ENCODE assay signal across 8 mouse cellular contexts in genomic region chr13:4776855-4777254, GRCm38 (mm10).
A peak's percentile ranks its signal among the peaks of the same experiment; 100 is the strongest.
DNase-seq lines count a peak whose midpoint lies in the region; ATAC-seq and TF ChIP-seq lines count a peak whose summit lies in the region.
"Had no signal": no experiment of that assay in that cellular context is flagged by ENCODE, and none has a peak within 500 bp of the region (broad histone marks: within the 10 kb centered on the region; RNA-seq: fewer than 3 reads in every experiment).

No protein-coding gene starts in this region.

- intact Hi-C loops in gastrocnemius, adult 2 months (cut with DNase I): loop anchor here (2.0 to 10.0 kb wide), 2 partner anchors 168 to 1694 kb away; no protein-coding TSS in a partner anchor

- no peaks in the 10 kb centered on the region for H3K36me3 ChIP-seq in liver, embryonic 12.5 days

- no peaks in the 10 kb centered on the region for H3K27me3 ChIP-seq in liver, embryonic 12.5 days (replicated peaks)

- H3K27ac ChIP-seq in liver, embryonic 12.5 days: no peak overlapping the region
- H3K27ac ChIP-seq in gastrocnemius, adult 2 months: peak overlapping the region; percentile 54

- no peak overlapping the region for H3K9ac ChIP-seq in liver, embryonic 12.5 days

- no peaks in the 10 kb centered on the region for H3K4me1 ChIP-seq in liver, embryonic 12.5 days

- no peak for ATAC-seq in liver, embryonic 12.5 days

- H3K4me2 ChIP-seq in liver, embryonic 12.5 days: no peak overlapping the region

- DNase-seq in liver (peak; percentile 14), ES-CJ7 (ENCODE audit: low read depth, low spot score) (peak; percentile 63)
- peak; percentile 48 to 83 for DNase-seq in adrenal gland, adult (ENCODE audit: inconsistent age in 2 of 2, low spot score in 1 of 2)
- DNase-seq in gastrocnemius, adult 2 months: peak; percentile 59
- DNase-seq in layer of hippocampus, postnatal 10 days (ENCODE audit: low spot score in 2 of 2): peak; percentile 35 to 59
- DNase-seq in right cerebral cortex, postnatal 14 days: peak; percentile 52

- 28% methylated on average over 4 of the region's 4 CpGs for WGBS in liver, embryonic 12.5 days (ENCODE audit: insufficient replicate concordance)

- peak; percentile 75 for TF ChIP-seq CTCF in gastrocnemius, adult 2 months (IDR thresholded peaks at IDR 0.05)

- no peaks in the 10 kb centered on the region for H3K9me3 ChIP-seq in liver, embryonic 12.5 days (replicated peaks)

- no peak overlapping the region for H3K4me3 ChIP-seq in liver, embryonic 12.5 days
- no peak overlapping the region for H3K4me3 ChIP-seq in gastrocnemius, adult 2 months
- H3K4me3 ChIP-seq: erythroblast, embryonic 14.5 days had no signal

Comparison
In these comparisons a context has a peak if more than half of its experiments do, and no peak if none do; other contexts are left out.
1. DNase-seq: peak in every context shown above with its lines; median percentile 66 in adrenal gland, adult; 63 in ES-CJ7; 59 in gastrocnemius, adult 2 months; 52 in right cerebral cortex, postnatal 14 days; 47 in layer of hippocampus, postnatal 10 days; 14 in liver.